Mouse (Mus musculus) bone marrow macrophage, adult 2 months (primary cell): ENCODE results near the gene Tm7sf2. TPM values are rescaled to one million over a fixed set of nuclear protein-coding genes. Genes with fewer than 3 reads are reported as not detected.
A peak's percentile ranks its signal among the peaks of the same experiment; 100 is the strongest.

ENCODE experiments used
- H3K27ac ChIP-seq: 2 replicates; pipeline ENCODE4 v1.5.1; 2012; ENCODE audit warnings: low read depth, low read length; ENCODE audit not compliant: insufficient read depth
- H3K4me1 ChIP-seq: 2 replicates; pipeline ENCODE4 v1.6.1; 2012; ENCODE audit warnings: low read length; ENCODE audit not compliant: control insufficient read depth, insufficient read depth
- H3K4me3 ChIP-seq: 2 replicates; pipeline ENCODE4 v1.5.1; 2012; ENCODE audit warnings: mild to moderate bottlenecking, low read length, moderate library complexity; ENCODE audit not compliant: insufficient read depth
- CTCF ChIP-seq: IDR thresholded peaks from 2 replicates; pipeline ENCODE4 v1.5.1; 2012; ENCODE audit warnings: low read depth, mild to moderate bottlenecking, low read length, moderate library complexity
- POLR2A ChIP-seq: IDR thresholded peaks from 2 replicates; pipeline ENCODE4 v1.6.1; 2012; ENCODE audit warnings: mild to moderate bottlenecking, low read depth, low read length, borderline replicate concordance
- polyA plus RNA-seq: library from polyadenylated mRNA; stranded (reverse); fragments of >200 nt; gene quantifications from 2 replicates; pipeline ENCODE4 v1.2.4, GENCODE M21; 2012; ENCODE audit not compliant: missing spikeins, insufficient read depth, insufficient read length

Gene Tm7sf2
- polyA plus RNA-seq, 1 experiment, result 13.7 TPM

- Histone ChIP-seq H3K4me3 (peak overlapping the region; percentile 65), H3K27ac (0 out of 2 replicates have a peak overlapping the region, but pooled peaks have one; percentile 0), H3K4me1 (peaks cover 12% of the 10 kb centered on the region)
- no peak for TF ChIP-seq POLR2A
- TF ChIP-seq CTCF, result no peak
These were observed 9.2 kb downstream of the Tm7sf2 start for GRCm38 (mm10) chr19:6058966-6059365.

GRCm38 (mm10) chr19:6058513-6058912, 9.7 kb downstream of the Tm7sf2 start:
- Histone ChIP-seq H3K27ac (peak overlapping the region; percentile 49), H3K4me1 (peaks cover 14% of the 10 kb centered on the region), H3K4me3 (peak overlapping the region; percentile 65)
- TF ChIP-seq CTCF (no peak), POLR2A (no peak)

- TF ChIP-seq CTCF, result 0 out of 2 replicates have a peak, but pooled peaks have one; percentile 14
- TF ChIP-seq POLR2A, result peak; percentile 83; the same call in 1 of the 2 replicates
- H3K4me1 ChIP-seq, result peaks cover 11% of the 10 kb centered on the region
- peak within 1 kb of the TSS; percentile 72 for H3K4me3 ChIP-seq
- peak within 1 kb of the TSS; percentile 49 for H3K27ac ChIP-seq
These were observed 10.7 kb downstream of the Tm7sf2 start, which contains the start of the genes Mrpl49 and Fau for GRCm38 (mm10) chr19:6057313-6058096. Gene Mrpl49 (minus strand): TSS chr19:6057785. Gene Fau (plus strand): TSS chr19:6057844.

GRCm38 (mm10) chr19:6056696-6057095, 11.5 kb downstream of the Tm7sf2 start:
- Histone ChIP-seq H3K27ac (no peak overlapping the region), H3K4me3 (peak overlapping the region; percentile 72), H3K4me1 (peaks cover 9% of the 10 kb centered on the region)
- TF ChIP-seq CTCF, result no peak
- TF ChIP-seq POLR2A, result no peak

- H3K4me3 ChIP-seq, result no peak overlapping the region
- no peak for TF ChIP-seq CTCF
- no peak overlapping the region for H3K27ac ChIP-seq
- H3K4me1 ChIP-seq, result peaks cover 7% of the 10 kb centered on the region
These were observed 13.9 kb downstream of the Tm7sf2 start for GRCm38 (mm10) chr19:6054296-6054695.

GRCm38 (mm10) chr19:6052516-6052915, 15.7 kb downstream of the Tm7sf2 start:
- Histone ChIP-seq H3K4me1 (peaks cover 14% of the 10 kb centered on the region), H3K4me3 (no peak overlapping the region), H3K27ac (no peak overlapping the region)
- no peak for TF ChIP-seq POLR2A
- TF ChIP-seq CTCF, result no peak

GRCm38 (mm10) chr19:6048681-6049410, 19.3 kb downstream of the Tm7sf2 start:
- H3K4me1 ChIP-seq, result peaks cover 16% of the 10 kb centered on the region
- no peak overlapping the region for H3K27ac ChIP-seq
- no peak overlapping the region for H3K4me3 ChIP-seq
- no peak for TF ChIP-seq CTCF

GRCm38 (mm10) chr19:6047899-6048166, 20.3 kb downstream of the Tm7sf2 start:
- Histone ChIP-seq H3K4me3 (peak overlapping the region; percentile 85), H3K27ac (no peak overlapping the region), H3K4me1 (peaks cover 13% of the 10 kb centered on the region)
- TF ChIP-seq POLR2A (no peak), CTCF (no peak)

GRCm38 (mm10) chr19:6047154-6047898, 20.8 kb downstream of the Tm7sf2 start:
- Histone ChIP-seq H3K27ac (peak overlapping the region; percentile 97), H3K4me1 (peaks cover 13% of the 10 kb centered on the region), H3K4me3 (peak overlapping the region; percentile 85)
- TF ChIP-seq CTCF (no peak), POLR2A (no peak)
